Mouse (Mus musculus): Measurements from ENCODE around the gene Gm10282. TPM values are rescaled to one million over a fixed set of nuclear protein-coding genes. Genes with fewer than 3 reads are reported as not detected.

Gene Gm10282
- polyA plus RNA-seq, 1 experiment, result 6.4 TPM

- no peak for DNase-seq (ENCODE audit: extremely low spot score in 1 of 2, low spot score in 1 of 2)
These were observed 41.6 kb downstream of the Gm10282 start for GRCm38 (mm10) chr8:72263451-72263850.

- DNase-seq (ENCODE audit: extremely low spot score in 1 of 2, low spot score in 1 of 2), result no peak
These were observed 42.3 kb downstream of the Gm10282 start for GRCm38 (mm10) chr8:72262756-72263155.

DNA sequence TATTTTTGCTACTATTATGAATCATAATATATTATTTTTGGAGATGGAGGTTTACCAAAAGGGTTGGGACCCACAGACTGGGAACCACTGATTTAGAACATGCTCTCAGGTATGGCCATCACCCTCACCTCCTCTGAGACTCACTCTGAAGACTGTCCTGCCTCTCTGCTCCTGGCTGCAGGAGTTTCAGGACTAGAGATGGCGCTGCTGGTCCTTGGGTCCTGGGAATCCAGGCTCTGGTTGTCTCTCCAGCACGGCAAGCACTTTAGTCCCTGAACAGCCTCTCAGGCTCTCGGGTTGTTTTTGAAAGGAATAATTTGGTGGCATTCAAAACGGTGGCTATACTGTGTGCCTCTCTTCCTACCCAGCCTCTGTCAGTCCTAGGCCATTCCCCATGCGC lies 43.2 kb downstream of the Gm10282 start:
- DNase-seq (ENCODE audit: extremely low spot score in 1 of 2, low spot score in 1 of 2), result no peak

DNA sequence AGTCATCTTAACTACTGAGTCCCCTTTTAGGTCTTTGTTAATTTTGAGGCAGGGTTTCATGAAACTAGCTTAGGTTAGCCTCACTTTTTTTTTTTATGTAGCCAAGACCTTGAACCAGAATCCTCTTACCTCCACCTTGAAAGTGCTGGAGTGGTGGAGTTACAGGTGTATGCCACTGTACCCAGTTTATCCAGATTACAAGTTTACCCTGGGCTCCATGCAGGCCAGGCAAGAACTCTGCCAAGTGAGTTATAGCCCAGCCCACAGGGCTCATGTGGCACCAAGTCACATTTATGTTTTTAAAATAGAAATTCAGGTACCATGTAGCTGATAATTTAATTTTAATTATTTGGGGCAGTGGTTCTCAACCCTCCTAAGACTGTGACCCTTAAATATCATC lies 43.6 kb downstream of the Gm10282 start:
- no peak for DNase-seq (ENCODE audit: extremely low spot score in 1 of 2, low spot score in 1 of 2)

- DNase-seq (ENCODE audit: extremely low spot score in 1 of 2, low spot score in 1 of 2), result peak in 1 of 2 experiments; percentile 60
These were observed 44.0 kb downstream of the Gm10282 start for GRCm38 (mm10) chr8:72261019-72261418.

DNA sequence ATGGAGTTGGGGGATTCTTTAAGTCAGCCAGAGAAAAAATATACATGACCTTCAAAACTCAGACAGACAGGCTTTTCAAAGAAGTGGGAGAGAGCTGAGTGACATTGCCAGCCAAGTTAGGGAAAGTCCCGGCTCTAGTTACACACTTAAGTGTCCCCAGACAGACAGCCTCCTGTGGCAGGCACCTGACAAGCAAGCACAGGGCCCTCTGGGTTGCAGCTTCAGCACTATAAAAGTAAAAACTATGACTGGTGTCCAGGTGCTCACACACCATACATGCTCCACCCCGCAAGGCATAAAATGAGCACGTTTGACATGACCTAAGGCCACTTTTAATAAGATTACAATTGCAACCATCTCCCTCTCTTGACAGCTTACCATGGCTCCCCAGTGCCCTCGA lies 44.5 kb downstream of the Gm10282 start:
- DNase-seq (ENCODE audit: extremely low spot score in 1 of 2, low spot score in 1 of 2), result no peak

GRCm38 (mm10) chr8:72259862-72260261 lies 45.2 kb downstream of the Gm10282 start:
- DNase-seq (ENCODE audit: extremely low spot score in 1 of 2, low spot score in 1 of 2), result no peak

DNA sequence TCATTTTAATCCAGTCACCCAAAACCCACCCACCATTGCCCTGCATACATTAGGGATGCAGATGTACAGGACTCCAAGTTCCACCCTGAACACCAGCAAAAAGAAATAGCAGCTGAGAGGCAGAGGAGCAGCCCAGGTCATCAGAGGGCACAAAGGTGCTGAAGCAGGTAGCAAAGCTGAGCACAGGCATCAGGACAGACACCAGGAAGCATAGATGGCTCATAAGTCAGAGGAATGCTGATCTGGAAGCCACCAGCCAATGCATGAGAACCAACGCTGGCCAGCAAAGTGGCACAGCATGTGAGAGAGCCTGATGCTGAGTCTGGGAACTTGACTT lies 47.2 kb downstream of the Gm10282 start:
- DNase-seq (ENCODE audit: extremely low spot score in 1 of 2, low spot score in 1 of 2), result no peak

DNA sequence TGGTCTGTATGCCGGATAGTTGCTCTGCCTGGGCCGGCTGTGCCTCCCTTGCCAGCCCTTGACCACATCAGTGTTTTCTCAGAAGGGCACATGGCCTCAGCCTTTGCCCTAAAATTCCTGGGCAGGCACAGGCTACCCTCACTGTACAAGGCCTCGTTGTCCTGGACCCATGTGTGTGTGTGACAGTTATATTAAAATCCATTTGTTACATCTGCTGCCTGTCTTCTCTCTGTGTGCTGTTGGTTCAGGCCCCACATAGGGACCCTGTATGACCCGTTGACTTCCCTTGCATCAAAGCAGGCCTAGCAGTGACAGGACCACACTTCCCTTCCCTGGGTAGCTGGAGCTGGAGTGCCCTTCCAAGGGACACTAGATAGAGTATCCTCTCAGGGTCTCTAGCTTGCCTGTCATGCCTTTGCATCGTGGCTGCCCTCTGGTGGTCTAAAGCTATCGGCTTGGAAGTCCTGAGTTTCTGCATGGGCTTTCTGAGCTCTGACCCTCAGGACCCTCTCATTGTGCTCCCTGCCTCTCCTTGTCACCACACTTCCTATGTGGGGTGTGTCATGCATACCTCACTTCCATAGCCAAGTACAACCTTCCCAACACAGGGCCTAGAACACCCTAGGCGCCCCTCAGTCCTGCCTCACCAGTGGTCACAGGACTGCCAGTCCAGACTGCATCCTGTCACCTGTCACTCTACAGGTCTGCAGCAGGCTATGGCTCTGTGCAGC lies 47.7 kb downstream of the Gm10282 start:
- no peak for DNase-seq (ENCODE audit: extremely low spot score in 1 of 2, low spot score in 1 of 2)

Other genes with a start within 250 kb of the Gm10282 start
- not detected in 2 replicates for gene Olfr373, start 222.1 kb downstream of the Gm10282 start, polyA plus RNA-seq (2012; rRNA removed)
- gene Olfr374, start 198.2 kb downstream of the Gm10282 start, polyA plus RNA-seq (2012; rRNA removed), result 0.04 and 0.06 TPM in 2 replicates
- 41.6 and 48.7 TPM in 2 replicates for gene Tpm4, start 170.3 kb downstream of the Gm10282 start, polyA plus RNA-seq (2012; rRNA removed)
- 60.6 and 63.4 TPM in 2 replicates for gene Rab8a, start 144.1 kb downstream of the Gm10282 start, polyA plus RNA-seq (2012; rRNA removed)
- gene Hsh2d, start 115.6 kb downstream of the Gm10282 start, polyA plus RNA-seq (2012; rRNA removed), result 0.06 and 0.12 TPM in 2 replicates
- 0.06 and 0.21 TPM in 2 replicates for gene Cib3, start 92.4 kb downstream of the Gm10282 start, polyA plus RNA-seq (2012; rRNA removed)
- gene Gm11034, start 91.6 kb downstream of the Gm10282 start, polyA plus RNA-seq (2012; rRNA removed), result not detected in 2 replicates
- 77.5 and 79.3 TPM in 2 replicates for gene Fam32a, start 85.5 kb downstream of the Gm10282 start, polyA plus RNA-seq (2012; rRNA removed)
- gene Ap1m1, start 65.2 kb downstream of the Gm10282 start, polyA plus RNA-seq (2012; rRNA removed), result 111 and 115 TPM in 2 replicates
- 10.3 and 18.3 TPM in 2 replicates for gene Klf2, start 13.8 kb upstream of the Gm10282 start, polyA plus RNA-seq (2012; rRNA removed)
- gene Eps15l1, start 116.2 kb upstream of the Gm10282 start, polyA plus RNA-seq (2012; rRNA removed), result 76.1 and 81.8 TPM in 2 replicates
- gene Calr3, start 138.6 kb upstream of the Gm10282 start, polyA plus RNA-seq (2012; rRNA removed), result 0.58 and 0.61 TPM in 2 replicates
- 9.6 and 10.0 TPM in 2 replicates for gene 1700030K09Rik, start 138.6 kb upstream of the Gm10282 start, polyA plus RNA-seq (2012; rRNA removed)
- 51.4 and 57.2 TPM in 2 replicates for gene Cherp, start 170.0 kb upstream of the Gm10282 start, polyA plus RNA-seq (2012; rRNA removed)
- gene Slc35e1, start 187.4 kb upstream of the Gm10282 start, polyA plus RNA-seq (2012; rRNA removed), result 31.5 and 32.4 TPM in 2 replicates
- gene Med26, start 243.0 kb upstream of the Gm10282 start, polyA plus RNA-seq (2012; rRNA removed), result 7.9 and 9.0 TPM in 2 replicates